Mouse (Mus musculus): ENCODE measurements around the gene Serpinf2.

DNA sequence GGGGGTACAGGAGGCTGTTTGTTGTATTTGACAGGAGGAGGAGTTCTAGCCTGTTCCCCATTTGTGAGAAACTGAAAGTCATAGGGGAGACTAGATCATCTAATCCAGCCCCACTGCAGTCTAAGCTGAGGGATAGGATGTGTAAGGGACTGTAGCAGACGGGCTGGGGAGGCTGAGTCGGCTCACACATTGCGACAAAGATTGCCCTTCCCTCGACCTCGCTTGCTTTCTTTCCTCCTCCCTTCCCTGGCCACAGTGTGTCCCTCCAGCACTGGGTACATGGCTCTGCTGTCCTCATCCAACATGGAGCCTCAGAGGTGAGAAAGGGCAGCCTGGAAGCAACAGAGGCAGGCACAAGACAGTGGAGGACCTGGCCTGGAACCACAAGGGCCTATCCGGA lies 25.7 kb upstream of the Serpinf2 start:
- TF ChIP-seq CTCF (IDR thresholded peaks at IDR 0.05; ENCODE audit: low read depth, low read length) (no peak), GATA1 (IDR thresholded peaks at IDR 0.05; ENCODE audit: borderline replicate concordance, low read length) (no peak)
